Mouse (Mus musculus) hindbrain, embryonic 14.5 days (tissue): ENCODE measurements around the gene Arhgap5. TPM values are rescaled to one million over a fixed set of nuclear protein-coding genes. Genes with fewer than 3 reads are reported as not detected.
"Not testable (repeated sequence)": the region's sequence is repeated elsewhere in the genome, so short reads cannot be mapped to it uniquely, and the experiment has no call there.

Experiments used
- ATAC-seq: fragments of 200-750 bp; cut with Nextera tagmentation; 2 replicates; pipeline ENCODE4 v1.8.0; 2017; ENCODE audit warnings: moderate number of reproducible peaks, mild to moderate bottlenecking, moderate TSS enrichment, moderate library complexity; ENCODE audit not compliant: low FRiP score
- DNase-seq: peaks from one replicate; pipeline ENCODE4 v3.0.0-alpha.2; 2015; ENCODE audit warnings: low spot score
- H3K27ac ChIP-seq: fragments of 300-500 bp; sonication (generic); 2 replicates; pipeline ENCODE4 v1.5.1; 2014; ENCODE audit warnings: mild to moderate bottlenecking, moderate library complexity
- H3K27me3 ChIP-seq: fragments of 300-500 bp; sonication (generic); 2 replicates; pipeline ENCODE4 v1.6.1; 2014; ENCODE audit warnings: mild to moderate bottlenecking, low read length, mixed read lengths; ENCODE audit not compliant: control insufficient read depth, insufficient read depth
- H3K36me3 ChIP-seq: fragments of 300-500 bp; sonication (generic); replicated peaks from 2 replicates; pipeline ENCODE4 v1.6.1; 2014; ENCODE audit not compliant: control insufficient read depth, insufficient read depth
- H3K4me1 ChIP-seq: fragments of 300-500 bp; sonication (generic); replicated peaks from 2 replicates; pipeline ENCODE4 v1.6.1; 2014; ENCODE audit warnings: antibody characterized with exemption, low read length, mixed read lengths; ENCODE audit not compliant: control insufficient read depth, insufficient read depth
- H3K4me2 ChIP-seq: fragments of 300-500 bp; sonication (generic); replicated peaks from 2 replicates; pipeline ENCODE4 v1.6.1; 2014; ENCODE audit warnings: mild to moderate bottlenecking, moderate library complexity
- H3K4me3 ChIP-seq: fragments of 300-500 bp; sonication (generic); replicated peaks from 2 replicates; pipeline ENCODE4 v1.5.1; 2014; ENCODE audit warnings: mild to moderate bottlenecking, low read length
- H3K9ac ChIP-seq: fragments of 300-500 bp; sonication (generic); 2 replicates; pipeline ENCODE4 v1.6.1; 2014
- H3K9me3 ChIP-seq: fragments of 300-500 bp; sonication (generic); 2 replicates; pipeline ENCODE4 v1.6.1; 2016; ENCODE audit warnings: low read length; ENCODE audit not compliant: control insufficient read depth
- WGBS: fragments of 180-500 bp; shearing (Covaris S2); extraction: QIAGEN DNeasy Blood & Tissue Kit; methylation state at CpG from one replicate; pipeline ENCODE4 v1.1.7; 2014; 5-methylcytosine and 5-hydroxymethylcytosine counted together
- polyA plus RNA-seq: library from polyadenylated mRNA; unstranded; fragments of >200 nt; fragmentation: Nextera tagmentation; extraction: Ambion mirVana; gene quantifications from 2 replicates; pipeline ENCODE4 v1.2.1, GENCODE M21; 2014

Arhgap5 gene
- polyA plus RNA-seq, 1 experiment from 2014 or later: 42.3 TPM

DNA sequence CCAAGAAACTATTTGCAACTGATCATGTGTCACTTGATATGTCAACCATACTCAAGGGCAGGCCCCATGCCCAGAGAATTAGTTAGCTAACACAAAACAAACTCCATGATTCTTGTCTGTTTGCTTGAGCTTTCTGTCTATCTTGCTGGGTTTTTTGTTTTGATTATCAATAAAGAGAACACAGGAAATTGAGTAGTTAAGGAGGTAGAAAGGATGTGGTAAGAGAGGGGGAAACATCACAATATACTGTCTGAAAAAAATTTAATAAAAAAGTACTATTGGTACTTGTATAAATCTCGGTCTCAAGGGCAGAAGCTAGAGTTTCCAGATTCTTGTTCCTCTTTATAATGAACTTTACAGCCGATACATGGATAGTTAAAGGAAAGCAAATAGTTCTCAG, 20.9 kb downstream of the Arhgap5 start:
- Histone ChIP-seq H3K9ac (no peak overlapping the region), H3K4me2 (no peak overlapping the region), H3K27me3 (no peaks in the 10 kb centered on the region), H3K9me3 (no peaks in the 10 kb centered on the region), H3K4me3 (no peak overlapping the region), H3K36me3 (peaks cover under 1% of the 10 kb centered on the region; the same call in 1 of the 2 replicates), H3K4me1 (no peaks in the 10 kb centered on the region), H3K27ac (no peak overlapping the region)
- no peak for ATAC-seq
- 94% methylated on average over 2 of the region's 2 CpGs for WGBS
- no peak for DNase-seq

DNA sequence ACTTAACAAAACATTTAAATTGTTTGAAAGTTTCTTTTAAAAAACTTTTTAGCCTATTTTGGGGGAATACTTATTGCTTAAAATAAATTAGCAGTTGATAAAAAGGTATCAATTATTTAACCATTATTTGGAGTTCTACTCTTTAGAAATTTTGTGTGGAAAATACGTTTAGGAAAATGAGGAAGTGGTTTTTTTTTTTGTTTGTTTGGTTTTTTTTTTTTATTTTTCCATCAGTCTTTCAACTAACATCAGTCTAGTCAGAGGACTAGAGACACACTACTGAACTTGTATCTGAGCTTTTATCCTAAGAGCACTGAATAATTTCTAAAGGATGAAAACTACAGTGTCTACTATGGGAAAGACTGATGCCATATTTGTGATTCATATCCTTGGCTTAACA, 21.7 kb downstream of the Arhgap5 start:
- WGBS: 91% methylated on average over 1 of the region's 1 CpGs
- DNase-seq (no peak), ATAC-seq (no peak)
- H3K27me3 ChIP-seq: no peaks in the 10 kb centered on the region
- H3K9ac ChIP-seq: no peak overlapping the region
- no peaks in the 10 kb centered on the region for H3K36me3 ChIP-seq
- H3K4me2 ChIP-seq: no peak overlapping the region
- no peaks in the 10 kb centered on the region for H3K4me1 ChIP-seq
- H3K4me3 ChIP-seq: no peak overlapping the region
- H3K27ac ChIP-seq: no peak overlapping the region
- no peaks in the 10 kb centered on the region for H3K9me3 ChIP-seq

DNA sequence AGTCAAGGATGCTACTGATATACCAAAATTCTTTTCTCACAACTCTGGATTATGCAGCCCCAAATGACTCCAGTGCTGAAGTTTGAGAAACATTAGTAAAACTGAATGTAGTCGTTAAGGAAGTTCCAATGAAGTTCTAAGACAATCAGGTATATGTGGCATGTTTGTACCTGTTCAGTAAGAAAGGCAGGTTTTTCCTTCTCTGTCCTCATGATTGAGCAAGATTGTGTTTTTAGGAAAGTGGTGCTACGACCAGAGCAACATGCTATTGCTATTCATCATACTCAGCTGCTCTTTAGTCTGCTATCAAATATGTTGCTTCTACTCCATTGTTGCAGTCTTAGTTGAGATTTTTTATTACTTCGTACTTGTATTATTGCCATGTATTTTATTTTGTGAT, 26.0 kb downstream of the Arhgap5 start:
- Histone ChIP-seq H3K27me3 (no peaks in the 10 kb centered on the region), H3K9ac (no peak overlapping the region), H3K4me2 (no peak overlapping the region), H3K36me3 (no peaks in the 10 kb centered on the region), H3K4me3 (no peak overlapping the region), H3K9me3 (no peaks in the 10 kb centered on the region), H3K27ac (no peak overlapping the region), H3K4me1 (no peaks in the 10 kb centered on the region)
- WGBS: 92% methylated on average over 3 of the region's 3 CpGs
- ATAC-seq (no peak), DNase-seq (no peak)

DNA sequence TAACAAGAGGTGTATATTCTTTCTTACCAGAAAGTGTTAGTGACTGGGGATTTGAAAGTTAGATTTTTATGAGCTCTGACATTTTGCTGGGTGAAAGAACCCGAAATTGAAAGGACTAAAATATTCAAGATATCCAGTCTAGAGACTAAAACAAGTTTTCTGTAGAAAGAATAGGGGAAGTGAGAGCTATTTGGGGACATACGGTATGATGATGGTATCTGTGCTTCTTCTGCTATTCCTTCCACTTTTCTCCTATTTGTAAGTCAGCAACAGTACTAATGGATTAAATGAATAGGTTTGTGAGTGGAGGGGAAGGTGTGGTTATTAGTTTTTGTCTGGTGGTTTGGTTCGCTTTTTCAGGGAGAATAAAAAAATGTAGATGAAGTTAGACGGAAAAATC, 37.5 kb downstream of the Arhgap5 start:
- Histone ChIP-seq H3K4me3 (no peak overlapping the region), H3K9me3 (no peaks in the 10 kb centered on the region), H3K9ac (no peak overlapping the region), H3K27ac (no peak overlapping the region), H3K36me3 (no peaks in the 10 kb centered on the region), H3K4me1 (no peaks in the 10 kb centered on the region), H3K27me3 (no peaks in the 10 kb centered on the region), H3K4me2 (no peak overlapping the region)
- DNase-seq (no peak), ATAC-seq (no peak)
- WGBS: 92% methylated on average over 4 of the region's 4 CpGs

DNA sequence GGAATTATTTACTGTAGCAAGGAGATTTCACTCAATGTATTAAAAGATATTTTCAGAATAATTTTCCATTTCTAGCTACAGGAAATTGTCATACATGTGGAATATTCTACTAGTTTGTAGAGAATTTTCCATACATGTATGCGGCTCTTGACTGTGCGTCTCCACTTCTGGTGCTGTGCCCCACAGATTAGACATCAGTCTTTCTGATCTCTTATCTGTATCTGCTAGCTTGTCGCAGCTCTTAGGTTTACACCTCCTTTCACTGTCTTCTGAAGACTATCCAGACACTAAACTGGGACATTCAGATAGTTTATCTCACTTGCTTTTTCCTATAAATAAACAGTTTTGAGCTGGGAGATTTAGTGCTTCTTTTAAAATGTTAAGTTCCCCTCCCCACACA, 40.8 kb downstream of the Arhgap5 start:
- no peak overlapping the region for H3K4me2 ChIP-seq
- no peak for DNase-seq
- ATAC-seq: no peak
- WGBS: 94% methylated on average over 3 of the region's 3 CpGs
- no peaks in the 10 kb centered on the region for H3K4me1 ChIP-seq
- no peaks in the 10 kb centered on the region for H3K27me3 ChIP-seq
- no peaks in the 10 kb centered on the region for H3K9me3 ChIP-seq
- H3K36me3 ChIP-seq: no peaks in the 10 kb centered on the region
- no peak overlapping the region for H3K4me3 ChIP-seq
- no peak overlapping the region for H3K27ac ChIP-seq
- no peak overlapping the region for H3K9ac ChIP-seq

DNA sequence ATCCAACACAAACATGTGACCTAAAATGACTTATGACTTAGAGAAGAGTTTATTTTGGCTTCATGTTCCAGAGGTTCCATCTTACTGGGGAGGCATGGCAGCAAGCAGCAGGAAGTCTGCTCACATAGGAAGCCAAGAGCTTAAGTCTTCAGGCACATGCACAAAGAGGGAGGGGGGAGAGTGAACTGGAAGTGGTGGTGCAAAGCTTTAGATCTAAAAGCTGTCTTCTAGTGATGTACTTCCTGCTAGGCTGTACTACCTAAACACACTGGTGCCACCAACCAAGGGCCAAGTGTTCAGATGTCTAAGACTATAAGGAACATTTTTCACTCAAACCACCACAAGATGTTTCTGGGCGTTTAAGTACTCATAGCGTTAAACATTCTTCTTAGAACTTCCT, 48.3 kb downstream of the Arhgap5 start:
- Histone ChIP-seq H3K4me3 (no peak overlapping the region), H3K27ac (no peak overlapping the region), H3K4me2 (no peak overlapping the region), H3K9me3 (no peaks in the 10 kb centered on the region), H3K27me3 (no peaks in the 10 kb centered on the region), H3K36me3 (no peaks in the 10 kb centered on the region; the same call in 1 of the 2 replicates), H3K9ac (no peak overlapping the region), H3K4me1 (no peaks in the 10 kb centered on the region)
- DNase-seq (no peak), ATAC-seq (no peak)
- 97% methylated on average over 2 of the region's 2 CpGs for WGBS

DNA sequence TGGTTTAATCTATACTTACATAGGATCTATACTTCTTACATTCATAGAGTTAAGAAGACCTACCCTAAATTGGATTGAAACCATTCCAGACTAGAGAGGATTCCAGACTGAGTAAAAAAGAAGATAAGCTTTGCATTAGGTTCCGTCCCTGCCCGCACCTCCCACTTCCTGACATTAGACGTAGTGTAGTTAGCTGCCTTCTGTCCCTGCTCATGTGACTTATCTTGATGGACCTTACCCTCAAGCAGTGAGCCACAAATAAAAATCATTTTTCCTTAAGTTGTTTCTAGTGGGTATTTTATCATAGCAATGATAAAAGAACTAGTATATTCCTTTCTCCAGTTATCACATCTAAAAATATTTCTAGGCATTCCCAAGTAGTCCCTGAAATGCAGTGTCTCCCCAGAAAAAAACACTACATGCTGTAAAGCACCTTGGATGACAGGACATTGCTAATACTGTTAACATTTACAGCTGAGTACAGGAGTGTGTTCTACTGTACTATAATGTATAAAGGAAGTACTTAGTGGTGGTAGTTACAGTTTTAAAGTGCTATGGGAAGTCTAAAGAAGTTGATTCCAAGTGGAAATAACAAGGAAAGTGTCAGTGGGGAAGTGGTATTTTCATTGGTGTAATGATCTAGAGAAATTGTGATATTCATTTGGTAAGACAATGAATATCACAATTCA, 51.6 kb downstream of the Arhgap5 start:
- Histone ChIP-seq H3K4me1 (no peaks in the 10 kb centered on the region), H3K36me3 (peaks cover 6% of the 10 kb centered on the region; the same call in 1 of the 2 replicates), H3K9me3 (no peaks in the 10 kb centered on the region), H3K4me2 (no peak overlapping the region), H3K4me3 (no peak overlapping the region), H3K9ac (no peak overlapping the region), H3K27ac (no peak overlapping the region), H3K27me3 (no peaks in the 10 kb centered on the region)
- WGBS: 86% methylated on average over 3 of the region's 3 CpGs
- no peak for ATAC-seq
- DNase-seq: no peak

DNA sequence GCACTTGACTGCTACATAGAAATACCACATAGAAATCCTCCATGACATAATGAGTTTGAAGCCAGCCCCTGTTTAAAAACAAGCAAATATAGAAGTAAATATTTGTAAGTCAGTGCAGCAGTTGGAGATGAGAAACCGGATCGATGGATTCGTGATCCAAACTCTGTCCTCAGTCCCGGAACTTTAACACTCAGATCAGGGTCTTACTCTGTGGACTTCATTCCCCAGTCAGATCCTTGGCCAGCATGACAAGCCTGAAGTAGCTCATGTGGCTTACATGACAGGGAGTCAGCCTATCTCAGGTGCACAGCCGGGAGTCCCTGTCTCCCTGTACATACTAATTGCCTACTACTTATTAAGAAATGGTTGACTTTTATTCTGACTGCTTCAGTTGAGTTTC, 61.9 kb downstream of the Arhgap5 start:
- no peak overlapping the region for H3K27ac ChIP-seq
- no peak overlapping the region for H3K4me3 ChIP-seq
- H3K4me2 ChIP-seq: no peak overlapping the region
- WGBS: 94% methylated on average over 5 of the region's 5 CpGs
- peaks cover 16% of the 10 kb centered on the region for H3K36me3 ChIP-seq
- H3K9ac ChIP-seq: no peak overlapping the region
- no peak for ATAC-seq
- H3K27me3 ChIP-seq: no peaks in the 10 kb centered on the region
- H3K9me3 ChIP-seq: no peaks in the 10 kb centered on the region
- no peak for DNase-seq
- H3K4me1 ChIP-seq: no peaks in the 10 kb centered on the region

DNA sequence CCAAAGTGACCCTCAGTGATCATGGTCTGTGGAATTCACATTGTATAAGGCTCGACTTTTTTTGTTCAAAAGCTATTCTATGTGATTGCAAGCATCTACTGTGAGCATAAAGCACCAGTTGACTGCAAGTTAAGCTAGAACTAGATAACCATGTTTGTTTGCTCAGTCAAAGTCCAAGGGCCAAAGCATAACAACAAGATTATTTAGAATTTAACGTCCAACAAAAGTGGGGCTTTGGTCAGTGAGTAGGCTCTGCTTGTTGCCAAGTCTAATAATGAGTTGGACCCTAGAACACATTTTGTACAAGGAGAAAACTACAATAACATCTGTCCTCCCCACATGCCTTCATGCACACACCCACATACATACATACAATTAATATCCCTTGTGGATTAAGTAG, 69.6 kb downstream of the Arhgap5 start:
- 95% methylated on average over 2 of the region's 2 CpGs for WGBS
- peaks cover 5% of the 10 kb centered on the region; the same call in 1 of the 2 replicates for H3K9me3 ChIP-seq
- no peak for ATAC-seq

DNA sequence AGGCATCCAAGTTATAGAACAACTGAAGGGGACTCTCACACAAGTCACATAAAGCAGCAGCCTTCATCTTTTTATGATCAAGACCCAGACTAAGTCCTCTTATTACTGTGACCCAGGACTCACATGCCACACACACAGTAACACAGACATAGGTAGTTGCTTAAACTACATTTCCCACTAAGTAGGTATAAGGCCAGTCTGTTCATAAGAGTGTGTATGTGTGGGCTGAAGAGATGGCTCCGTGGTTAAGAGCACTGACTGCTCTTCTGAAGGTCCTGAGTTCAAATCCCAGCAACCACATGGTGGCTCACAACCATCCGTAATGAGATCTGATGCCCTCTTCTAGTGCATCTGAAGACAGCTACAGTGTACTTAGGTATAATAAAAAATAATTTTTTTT, 82.7 kb downstream of the Arhgap5 start:
- H3K9me3 ChIP-seq, H3K4me3 ChIP-seq, H3K4me2 ChIP-seq, DNase-seq, H3K36me3 ChIP-seq, H3K27ac ChIP-seq, H3K9ac ChIP-seq, ATAC-seq, H3K4me1 ChIP-seq, H3K27me3 ChIP-seq: not testable (repeated sequence)
- 82% methylated on average over 2 of the region's 2 CpGs for WGBS

More for the DNA sequence above, 69.6 kb downstream of the Arhgap5 start:
- Histone ChIP-seq H3K36me3 (no peaks in the 10 kb centered on the region; the same call in 1 of the 2 replicates), H3K27ac (no peak overlapping the region), H3K4me1 (no peaks in the 10 kb centered on the region), H3K4me2 (no peak overlapping the region), H3K27me3 (no peaks in the 10 kb centered on the region), H3K4me3 (no peak overlapping the region), H3K9ac (no peak overlapping the region)
- DNase-seq: no peak
